Mouse (Mus musculus) gastrocnemius, adult 2 months (tissue): Measurements from ENCODE around the gene Gamt. TPM values are rescaled to one million over a fixed set of nuclear protein-coding genes. Genes with fewer than 3 reads are reported as not detected.
"Not testable (repeated sequence)": the region's sequence is repeated elsewhere in the genome, so short reads cannot be mapped to it uniquely, and the experiment has no call there.

ENCODE experiments used
- DNase-seq: peaks from one replicate; pipeline ENCODE4 v3.0.0; 2022
- H3K27ac ChIP-seq: fragments of 200-600 bp; 2 replicates; pipeline ENCODE4 v1.8.1; 2022; ENCODE audit warnings: mild to moderate bottlenecking
- H3K4me3 ChIP-seq: fragments of 200-600 bp; 2 replicates; pipeline ENCODE4 v1.8.1; 2022; ENCODE audit warnings: mild to moderate bottlenecking, moderate library complexity
- CTCF ChIP-seq: fragments of 200-600 bp; IDR thresholded peaks from 2 replicates; pipeline ENCODE4 v1.8.1; 2022; ENCODE audit warnings: antibody characterized with exemption, mild to moderate bottlenecking, moderate library complexity
- intact Hi-C: fragments of 180-260 bp; cut with DNase I; formaldehyde crosslinking; loops from one replicate; pipeline ENCODE4 v1.15.1; 2025
- total RNA-seq, 2 experiments: library from RNA; stranded (reverse); gene quantifications; 2 replicates each; pipeline ENCODE4 v1.2.3; 2021

The Gamt gene
- total RNA-seq, 2 experiments from 2014 or later, result 14.0 to 28.5 TPM

DNA sequence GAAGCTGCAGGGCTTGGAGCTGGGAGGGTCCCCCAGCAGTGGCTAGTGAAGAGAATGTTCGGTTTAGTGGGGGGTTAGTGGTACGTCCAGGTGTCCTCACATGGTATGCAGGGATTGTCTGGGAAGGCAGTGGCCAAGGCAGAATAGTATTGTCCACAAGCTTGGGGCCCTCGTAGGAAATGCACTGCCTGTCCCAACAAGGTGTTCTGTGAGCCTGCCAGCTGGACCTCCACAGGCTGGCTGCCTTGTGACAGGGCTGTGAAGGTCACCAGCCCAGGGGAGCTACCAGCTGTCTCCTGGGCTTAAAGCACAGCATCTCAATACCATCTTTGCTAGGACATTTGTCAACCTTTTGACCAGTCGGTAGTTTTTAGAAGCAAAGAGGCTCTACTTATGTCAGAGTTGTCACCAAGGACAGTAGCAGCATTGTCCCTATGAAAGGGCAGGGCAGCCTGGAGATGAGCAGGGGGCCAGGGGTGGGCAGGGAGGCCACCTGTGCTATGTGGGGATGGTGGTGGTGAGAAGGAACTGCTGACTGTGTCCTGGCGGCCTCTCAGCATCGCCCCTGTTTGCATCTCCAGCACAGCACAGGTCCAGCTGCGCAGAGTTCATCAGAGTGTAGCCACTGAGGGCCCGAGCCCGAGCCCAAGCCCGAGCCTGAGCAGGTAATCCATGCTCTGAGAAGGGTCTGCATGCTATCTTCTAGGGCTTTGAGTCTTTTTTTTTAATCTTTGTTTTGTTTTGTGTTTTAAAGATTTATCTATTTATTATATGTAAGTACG lies 8.1 kb downstream of the Gamt start:
- H3K4me3 ChIP-seq, result peak overlapping the region; percentile 91
- H3K27ac ChIP-seq, result peak overlapping the region; percentile 100
- intact Hi-C loops, result no loop called here
- no peak for TF ChIP-seq CTCF
- DNase-seq, result peak; percentile 77

GRCm38 (mm10) chr10:80252011-80252410 lies 8.8 kb downstream of the Gamt start:
- DNase-seq, result no peak
- no peak for TF ChIP-seq CTCF
- peak overlapping the region; percentile 91 for H3K4me3 ChIP-seq
- H3K27ac ChIP-seq, result peak overlapping the region; percentile 100
- intact Hi-C loops, result no loop called here

DNA sequence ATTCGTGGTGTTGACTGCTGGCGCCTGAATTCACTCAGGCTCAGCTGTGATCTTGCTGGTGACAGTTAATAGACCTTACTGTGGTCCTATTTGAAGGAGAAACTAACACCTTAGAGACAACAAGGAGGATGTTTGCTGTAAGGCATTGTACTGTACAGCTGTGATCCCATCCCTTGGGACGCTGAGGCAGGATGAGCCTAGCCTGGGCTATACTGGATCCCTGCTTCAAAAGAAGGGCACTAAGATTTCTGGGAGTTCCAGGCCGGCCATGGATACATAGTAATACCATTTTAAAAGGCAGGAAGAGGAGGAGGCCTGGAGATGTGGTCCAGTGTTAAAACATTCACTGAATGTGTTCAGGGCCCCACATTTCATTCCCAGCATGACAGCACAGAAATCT lies 10.2 kb downstream of the Gamt start:
- Histone ChIP-seq H3K4me3 (peak overlapping the region; percentile 91), H3K27ac (peak overlapping the region; percentile 100)
- intact Hi-C loops, result no loop called here
- no peak for TF ChIP-seq CTCF
- DNase-seq, result no peak

DNA sequence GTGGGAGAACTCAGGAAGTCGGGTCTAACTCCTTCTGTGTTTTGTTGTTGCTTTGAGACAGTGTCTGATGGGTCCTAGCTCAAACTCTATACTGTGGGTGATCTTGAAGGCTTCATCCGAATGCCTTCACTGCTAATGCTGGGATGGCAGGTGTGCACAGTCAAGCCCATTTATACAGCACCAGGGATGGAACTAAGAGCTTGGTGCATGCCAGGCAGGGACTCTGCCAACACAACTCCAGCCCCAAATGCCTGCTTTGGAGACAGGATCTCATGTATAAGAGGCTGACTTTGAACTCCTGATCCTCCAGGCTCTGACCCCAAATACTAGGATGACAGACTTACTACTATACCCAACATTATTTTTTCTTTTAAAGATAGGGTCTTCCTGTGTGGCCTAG lies 10.8 kb downstream of the Gamt start:
- DNase-seq, result no peak
- TF ChIP-seq CTCF, result no peak
- peak overlapping the region; percentile 100 for H3K27ac ChIP-seq
- intact Hi-C loops, result no loop called here
- H3K4me3 ChIP-seq, result peak overlapping the region; percentile 91

GRCm38 (mm10) chr10:80248971-80249640 lies 11.7 kb downstream of the Gamt start, which contains the start of gene Ndufs7:
Gene Ndufs7, plus strand, starts transcription at chr10:80249121.
- Histone ChIP-seq H3K4me3 (peak within 1 kb of the TSS; percentile 91), H3K27ac (peak within 1 kb of the TSS; percentile 100)
- peak; percentile 92 for DNase-seq
- TF ChIP-seq CTCF, result no peak; the same call in 1 of the 2 replicates
- intact Hi-C loops, result no loop called here

GRCm38 (mm10) chr10:80248437-80248836 lies 12.4 kb downstream of the Gamt start:
- DNase-seq, result not testable (repeated sequence)

GRCm38 (mm10) chr10:80247849-80248248 lies 13.0 kb downstream of the Gamt start:
- DNase-seq, result no peak
- H3K27ac ChIP-seq, result no peak overlapping the region
- peak; percentile 28; the same call in 1 of the 2 replicates for TF ChIP-seq CTCF
- no peak overlapping the region for H3K4me3 ChIP-seq
- intact Hi-C loops, result no loop called here

More at GRCm38 (mm10) chr10:80248437-80248836, 12.4 kb downstream of the Gamt start:
- H3K27ac ChIP-seq, result peak overlapping the region; percentile 100
- peak overlapping the region; percentile 91 for H3K4me3 ChIP-seq
- intact Hi-C loops, result not testable (repeated sequence)

DNA sequence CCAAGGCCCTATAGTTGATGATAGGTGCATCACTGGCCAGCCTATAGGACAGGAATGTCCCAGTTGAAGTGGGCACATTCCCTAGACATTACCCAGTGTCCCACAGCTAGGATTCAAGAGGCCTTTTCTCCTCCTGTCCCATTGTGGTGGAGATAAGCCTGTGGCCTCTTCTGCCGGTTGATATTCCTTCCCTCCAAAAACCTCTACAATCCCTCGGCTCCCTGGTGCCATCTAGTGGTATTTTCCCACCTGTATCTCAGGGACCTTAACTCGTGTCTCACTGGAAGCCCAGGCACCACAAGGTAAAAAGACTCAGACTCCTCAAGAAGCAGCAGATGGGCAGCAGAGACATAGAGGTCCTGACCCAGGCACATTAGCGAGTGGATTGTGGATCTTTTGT lies 15.2 kb downstream of the Gamt start:
- H3K27ac ChIP-seq, result no peak overlapping the region
- TF ChIP-seq CTCF, result peak; percentile 95
- H3K4me3 ChIP-seq, result no peak overlapping the region
- intact Hi-C loops, result loop anchor here (1.0 to 2.0 kb wide), 3 partner anchors 19 to 70 kb away; partner anchors contain the start of gene Mum1
- DNase-seq, result peak; percentile 83

DNA sequence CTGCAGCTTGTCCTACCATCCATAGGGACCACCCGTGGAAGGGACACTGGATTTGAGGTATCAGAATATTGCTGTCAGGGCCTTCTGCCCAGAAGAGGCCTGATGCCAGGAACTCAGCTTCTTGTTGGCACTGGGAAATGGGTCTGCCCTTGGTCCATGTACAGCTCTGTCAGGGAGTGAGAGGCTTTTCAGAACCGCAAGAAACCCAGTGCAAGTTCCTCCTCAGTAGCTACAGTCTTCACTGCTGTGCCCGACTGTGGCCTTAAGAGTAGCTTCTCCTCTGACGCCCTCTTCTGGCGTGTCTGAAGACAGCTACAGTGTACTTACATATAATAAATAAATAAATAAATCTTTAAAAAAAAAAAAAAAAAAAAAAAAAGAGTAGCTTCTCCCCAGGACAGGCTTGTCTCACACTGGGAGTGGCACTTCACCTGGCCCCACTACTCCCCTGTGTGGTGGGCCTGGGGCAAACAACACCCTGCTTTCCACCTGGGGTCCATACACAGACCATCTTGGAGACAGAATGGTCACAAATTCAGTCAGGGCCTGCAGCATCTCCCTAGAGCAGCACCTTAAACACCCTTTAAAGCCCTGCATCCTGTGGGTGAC lies 15.9 kb downstream of the Gamt start:
- TF ChIP-seq CTCF, result peak; percentile 45
- intact Hi-C loops, result loop anchor here (1.0 to 2.0 kb wide), 3 partner anchors 18 to 70 kb away; partner anchors contain the start of gene Mum1

DNA sequence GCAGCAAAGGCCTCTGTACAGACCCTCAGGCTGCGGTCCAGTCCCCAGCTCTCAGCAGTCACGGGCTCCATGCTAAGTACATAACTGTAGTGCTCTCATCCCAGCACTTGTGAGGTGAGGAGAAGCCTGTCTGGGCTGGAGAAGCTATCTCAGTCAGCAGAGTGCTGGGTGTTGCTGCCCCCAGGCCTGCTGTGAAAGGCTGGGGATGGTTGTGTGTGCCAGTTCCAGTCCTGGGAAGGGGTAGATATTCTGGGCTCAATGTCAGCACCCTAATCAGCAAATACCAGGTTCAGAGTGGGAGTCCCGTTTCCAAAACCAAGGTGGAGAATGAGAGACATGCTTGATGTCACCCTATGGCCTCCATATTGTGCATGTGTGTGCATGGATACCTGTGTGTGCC lies 18.2 kb downstream of the Gamt start:
- Histone ChIP-seq H3K27ac (no peak overlapping the region), H3K4me3 (no peak overlapping the region)
- TF ChIP-seq CTCF, result no peak
- intact Hi-C loops, result no loop called here
- DNase-seq, result no peak

More for the DNA sequence above, 15.9 kb downstream of the Gamt start:
- no peak for DNase-seq
- Histone ChIP-seq H3K27ac (no peak overlapping the region), H3K4me3 (no peak overlapping the region)

- TF ChIP-seq CTCF, result no peak
- Histone ChIP-seq H3K27ac (no peak overlapping the region), H3K4me3 (no peak overlapping the region)
- intact Hi-C loops, result no loop called here
- DNase-seq, result no peak
Observed at GRCm38 (mm10) chr10:80242088-80242487, 18.7 kb downstream of the Gamt start.

DNA sequence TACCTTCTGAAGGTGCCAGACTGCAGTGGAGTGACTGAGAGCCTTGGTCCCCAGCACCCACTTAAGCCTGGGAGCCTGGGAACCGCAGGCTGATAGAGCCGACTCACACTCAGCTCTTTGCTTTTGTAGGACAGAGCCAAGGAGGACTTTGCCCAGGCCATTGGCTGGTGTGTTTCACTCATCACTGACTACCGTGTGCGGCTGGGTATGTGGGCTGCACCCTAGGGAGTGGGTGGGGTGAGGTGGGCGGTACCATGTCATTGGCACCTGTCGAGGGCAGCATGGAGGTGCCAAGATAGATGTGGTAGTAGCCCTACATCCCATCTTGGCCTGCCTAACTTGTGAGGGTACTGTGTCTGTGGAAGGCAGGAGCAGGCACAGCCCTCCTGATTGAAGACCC lies 21.0 kb downstream of the Gamt start:
- Histone ChIP-seq H3K27ac (no peak overlapping the region), H3K4me3 (no peak overlapping the region)
- intact Hi-C loops, result no loop called here
- TF ChIP-seq CTCF, result no peak
- DNase-seq, result no peak

- no peak for TF ChIP-seq CTCF
- DNase-seq, result no peak
- H3K27ac ChIP-seq, result no peak overlapping the region
- intact Hi-C loops, result no loop called here
- H3K4me3 ChIP-seq, result no peak overlapping the region
Observed at GRCm38 (mm10) chr10:80238306-80238705, 22.5 kb downstream of the Gamt start.
